Mouse (Mus musculus): ENCODE data around the gene Rnf7.
A peak's percentile ranks its signal among the peaks of the same experiment; 100 is the strongest.
"Not testable (repeated sequence)": the region's sequence is repeated elsewhere in the genome, so short reads cannot be mapped to it uniquely, and the experiment has no call there.

The Rnf7 gene

DNA sequence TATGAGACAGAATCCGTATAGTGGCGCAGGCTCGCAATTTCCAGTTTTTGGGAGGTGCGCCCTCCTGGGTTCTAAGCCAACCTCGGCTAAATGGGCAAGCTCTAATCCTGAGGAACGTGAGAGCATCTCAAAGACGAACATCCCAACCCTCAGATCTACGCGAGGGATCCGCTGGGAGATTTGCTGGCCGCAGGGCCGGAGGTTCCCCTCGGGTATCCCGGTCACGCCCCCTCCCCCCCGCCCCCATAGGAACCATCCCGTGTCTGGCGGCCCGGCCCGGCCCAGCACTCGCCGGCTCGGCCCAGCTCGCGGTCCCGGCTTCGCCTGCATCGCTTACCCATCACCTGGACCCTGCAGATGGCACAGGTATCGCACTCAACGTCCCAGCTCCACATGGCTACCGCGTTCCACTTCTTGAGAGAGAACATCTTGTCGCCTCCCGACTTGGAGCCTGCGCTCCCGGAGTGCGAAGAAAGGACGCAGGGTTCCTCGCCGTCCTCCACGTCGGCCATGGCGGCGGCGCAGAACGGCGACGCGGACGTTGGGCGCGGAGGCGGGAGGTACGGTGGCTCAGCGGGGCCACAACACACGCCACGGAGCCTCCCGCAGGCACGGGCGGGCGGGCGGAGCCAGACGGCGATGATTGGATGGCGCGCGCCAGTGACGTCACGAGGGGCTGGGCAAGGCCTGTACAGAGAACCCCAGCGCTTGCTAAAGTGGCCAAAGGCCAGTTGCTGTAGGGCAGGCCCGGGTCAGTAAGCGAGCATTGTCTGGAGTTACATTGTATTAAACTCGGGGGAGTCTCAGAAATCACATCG is at the start of gene Rnf7:
Rnf7 (minus strand) TSS at position 605 of the 818 bp plus-strand sequence.
- DNase-seq = peak; percentile 97

DNA sequence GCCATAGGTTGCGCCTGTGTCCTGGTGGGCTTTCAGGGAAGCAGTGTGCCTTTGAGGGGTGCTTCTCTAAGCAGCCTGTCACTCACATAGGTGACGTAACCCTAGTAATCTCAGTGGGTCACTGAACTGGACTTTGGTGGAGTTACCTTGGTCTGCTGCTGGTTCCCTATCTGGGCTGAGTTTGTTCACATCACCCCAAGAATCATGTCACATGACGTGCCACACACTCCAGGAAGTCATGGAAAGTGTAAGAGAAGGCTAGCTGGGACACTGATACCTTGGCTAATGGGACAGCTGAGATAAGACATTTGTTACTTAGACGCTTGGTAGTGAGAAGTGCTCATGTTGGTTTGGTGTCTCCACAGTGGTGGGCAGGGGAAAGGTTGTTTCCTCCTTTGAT is 47.5 kb upstream of the Rnf7 start:
- DNase-seq = no peak

- DNase-seq = no peak
Observed at GRCm38 (mm10) chr9:96524972-96525506, 46.6 kb upstream of the Rnf7 start, which contains the start of gene Gm28729. Gene Gm28729 (minus strand): TSS chr9:96525264.

DNA sequence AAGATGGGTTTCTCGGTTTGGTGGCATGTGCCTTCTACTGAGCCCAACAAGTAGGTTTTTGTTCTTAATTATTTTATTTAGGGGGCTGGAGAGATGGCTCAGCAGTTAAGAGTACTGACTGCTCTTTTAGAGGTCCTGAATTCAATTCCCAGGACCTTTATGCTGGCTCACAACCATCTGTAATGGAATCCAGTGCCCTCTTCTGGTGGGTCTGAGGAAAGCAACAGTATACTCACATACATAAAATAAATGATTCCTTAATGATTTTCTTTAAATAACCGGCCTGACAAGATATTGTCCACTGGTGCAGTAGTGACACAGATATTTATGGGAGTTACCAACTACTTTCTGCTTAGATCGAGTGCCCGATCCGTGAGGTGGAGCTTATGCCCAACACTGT is 44.7 kb upstream of the Rnf7 start:
- no peak for DNase-seq

DNA sequence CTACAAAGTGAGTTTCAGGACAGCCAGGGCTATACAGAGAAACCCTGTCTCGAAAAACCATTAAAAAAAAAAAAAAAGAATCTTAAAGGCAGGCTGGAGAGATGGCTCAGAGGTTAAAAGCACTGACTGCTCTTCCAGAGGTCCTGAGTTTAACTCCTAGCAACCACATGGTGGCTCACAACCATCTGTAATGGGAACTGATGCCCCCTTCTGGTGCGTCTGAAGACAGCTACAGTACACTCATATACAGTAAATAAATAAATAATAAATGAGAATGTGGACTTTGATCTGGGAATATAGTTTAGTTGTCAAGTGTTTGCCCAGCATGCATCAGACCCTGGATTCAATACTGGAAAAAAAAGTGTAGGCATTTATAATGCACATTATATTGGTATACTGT is 43.1 kb upstream of the Rnf7 start:
- not testable (repeated sequence) for DNase-seq

GRCm38 (mm10) chr9:96517429-96517828 is 39.0 kb upstream of the Rnf7 start:
- DNase-seq = peak; percentile 44

- DNase-seq = no peak
Observed at GRCm38 (mm10) chr9:96516806-96517205, 38.3 kb upstream of the Rnf7 start.

DNA sequence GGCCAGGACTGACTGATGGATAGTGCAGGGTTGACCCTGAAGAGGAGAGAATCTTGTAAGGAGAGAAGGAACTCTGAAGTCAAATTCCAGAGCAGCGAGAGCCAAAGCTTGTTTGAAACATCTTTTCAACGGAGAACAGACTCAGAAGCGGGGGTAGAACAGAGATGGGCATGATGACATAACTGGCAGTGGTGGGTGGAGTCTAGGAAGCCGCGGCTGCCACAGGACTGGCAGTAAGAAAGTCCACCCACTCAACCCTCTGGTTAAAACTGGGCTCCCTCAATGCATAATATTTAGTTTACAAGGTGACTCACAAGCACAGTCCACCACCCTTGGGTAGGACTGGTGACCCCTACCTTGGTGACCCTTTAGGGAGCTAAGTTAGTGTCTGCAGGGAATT is 37.3 kb upstream of the Rnf7 start:
- DNase-seq = no peak

- DNase-seq = peak; percentile 66
Observed at GRCm38 (mm10) chr9:96514278-96514677, 35.8 kb upstream of the Rnf7 start.

DNA sequence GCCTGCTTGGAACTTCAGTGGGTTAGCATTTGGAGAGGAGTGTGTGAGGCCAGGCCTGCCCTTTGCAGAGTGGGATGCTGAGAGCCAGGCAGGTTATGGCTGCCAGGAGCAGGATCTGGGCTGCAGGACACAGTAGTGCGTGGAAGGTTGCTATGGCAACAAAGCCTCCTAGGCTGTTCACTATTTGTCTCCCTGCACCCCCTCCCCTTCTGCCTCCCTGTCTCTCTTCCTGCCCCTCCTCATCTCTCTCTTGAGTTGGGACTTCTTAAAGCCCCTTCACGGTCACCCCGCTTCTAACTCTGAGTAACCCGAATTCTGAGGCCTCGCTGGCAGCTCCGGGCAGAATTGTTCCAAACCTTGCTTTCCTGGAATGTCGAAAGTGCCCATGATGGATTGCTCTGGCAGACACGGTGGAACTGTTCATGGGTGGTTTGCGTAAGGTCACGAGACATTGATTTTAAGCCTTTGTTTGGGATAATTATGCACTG is 27.6 kb upstream of the Rnf7 start:
- DNase-seq = no peak

- DNase-seq = no peak
Observed at GRCm38 (mm10) chr9:96505156-96505555, 26.7 kb upstream of the Rnf7 start.

DNA sequence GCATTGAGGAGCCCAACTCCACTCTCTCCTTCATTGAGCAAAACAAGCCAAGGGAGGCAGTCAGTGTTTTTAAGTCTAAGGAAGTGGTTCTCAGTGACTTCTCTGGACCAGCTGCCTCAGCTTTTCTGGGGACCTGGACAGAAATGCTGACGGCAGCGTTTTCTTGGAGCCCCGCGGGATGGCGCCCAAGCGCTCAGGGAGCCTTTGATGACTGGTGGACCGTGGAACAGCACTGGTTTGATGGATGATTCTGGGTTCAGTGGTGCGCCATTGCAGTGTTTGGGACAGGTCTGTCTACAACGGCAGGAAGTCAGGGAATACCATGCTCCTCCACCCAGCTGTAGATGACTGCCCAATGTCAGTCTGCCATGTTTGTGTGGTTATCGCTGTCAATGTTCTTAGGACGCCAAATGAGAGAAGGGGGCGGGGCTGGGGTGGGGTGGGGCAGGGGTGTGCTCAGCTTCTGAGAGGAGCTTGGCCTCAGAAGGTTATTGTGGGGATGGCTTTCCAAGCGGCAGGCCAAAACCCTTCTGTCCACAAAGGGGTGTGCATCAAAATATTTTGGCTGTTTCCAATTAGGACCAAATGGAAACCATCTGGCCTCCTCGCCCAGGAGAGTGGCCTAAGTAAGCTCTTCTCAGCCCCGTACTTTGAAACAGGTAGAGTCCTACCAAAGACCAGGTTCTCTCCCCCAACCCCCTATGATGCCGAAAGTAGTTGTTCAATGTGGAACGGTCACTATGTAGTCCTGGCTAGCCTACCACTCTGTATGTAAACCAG is 25.8 kb upstream of the Rnf7 start:
- DNase-seq = no peak

DNA sequence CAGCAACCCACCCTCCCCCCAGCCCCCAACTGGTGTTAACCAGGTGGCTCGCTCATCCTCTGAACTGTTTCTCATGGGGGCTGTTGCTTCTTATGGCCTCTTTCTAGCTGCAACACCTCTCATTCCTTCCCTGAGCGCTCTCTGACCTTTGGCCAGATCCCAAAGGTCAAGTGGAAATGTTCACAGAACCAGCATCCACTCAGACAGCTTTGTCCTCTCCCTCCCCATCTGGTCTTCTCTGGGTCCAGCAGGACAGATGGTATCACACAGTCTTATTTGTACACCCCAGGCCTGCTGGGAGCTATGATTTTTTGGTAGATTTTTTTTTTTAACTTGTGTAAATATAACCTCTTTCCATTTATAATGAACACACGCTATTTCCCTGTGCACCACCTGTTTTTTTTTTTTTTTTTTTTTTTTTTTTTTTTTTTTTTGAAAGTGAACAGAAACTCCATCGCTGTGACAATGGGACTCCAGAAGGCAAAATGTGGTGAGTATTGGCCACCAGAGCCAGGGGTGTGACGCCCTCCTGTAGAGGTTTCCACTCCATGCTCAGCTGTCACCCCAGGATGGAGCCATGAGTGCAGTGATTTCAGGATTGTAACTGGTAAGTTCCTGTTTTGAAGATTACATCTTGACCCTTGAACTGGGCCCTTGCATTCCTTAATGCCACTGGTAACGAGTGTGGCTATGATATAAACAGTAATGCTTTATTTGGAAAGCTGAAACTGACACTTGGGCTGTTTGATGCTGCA is 24.6 kb upstream of the Rnf7 start:
- DNase-seq = no peak

DNA sequence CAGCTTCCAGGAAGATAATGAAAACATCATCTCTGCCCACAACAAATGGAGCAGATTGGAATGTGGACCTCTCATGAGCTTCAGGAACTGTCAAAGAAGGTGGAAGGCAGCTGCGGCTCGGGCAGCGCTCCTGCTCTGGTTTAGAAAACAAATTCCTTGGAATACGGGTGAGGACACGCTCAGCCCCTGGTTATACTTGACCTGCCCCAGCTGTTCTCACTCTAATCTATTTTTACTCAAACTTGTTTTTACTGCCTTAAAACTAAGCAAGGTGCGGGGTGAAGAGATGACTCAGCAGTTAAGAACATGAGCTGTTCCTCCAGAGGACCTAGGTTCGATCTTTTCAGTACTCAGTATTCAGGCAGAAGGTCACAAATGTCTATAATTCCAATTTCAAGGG is 22.7 kb upstream of the Rnf7 start:
- DNase-seq = no peak

DNA sequence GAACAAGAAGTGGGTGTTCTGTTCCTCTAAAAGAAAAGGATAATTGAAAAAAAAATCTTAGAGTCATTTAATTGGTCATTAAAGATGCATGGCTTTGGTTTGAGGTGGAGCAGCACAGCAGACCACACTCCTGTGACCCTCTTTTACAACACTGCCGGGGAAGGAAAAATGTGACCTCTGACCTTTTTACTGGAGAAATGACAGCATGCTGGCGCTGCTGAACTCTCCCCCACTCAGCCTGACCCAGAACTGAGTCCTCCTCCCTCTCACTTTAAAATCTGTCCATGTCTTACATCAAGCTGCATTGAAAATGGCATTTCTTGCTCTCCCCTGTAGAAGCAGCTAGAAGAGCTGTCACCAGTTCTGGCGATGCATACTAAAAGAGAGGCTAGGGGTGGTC is 14.7 kb upstream of the Rnf7 start:
- DNase-seq = no peak

DNA sequence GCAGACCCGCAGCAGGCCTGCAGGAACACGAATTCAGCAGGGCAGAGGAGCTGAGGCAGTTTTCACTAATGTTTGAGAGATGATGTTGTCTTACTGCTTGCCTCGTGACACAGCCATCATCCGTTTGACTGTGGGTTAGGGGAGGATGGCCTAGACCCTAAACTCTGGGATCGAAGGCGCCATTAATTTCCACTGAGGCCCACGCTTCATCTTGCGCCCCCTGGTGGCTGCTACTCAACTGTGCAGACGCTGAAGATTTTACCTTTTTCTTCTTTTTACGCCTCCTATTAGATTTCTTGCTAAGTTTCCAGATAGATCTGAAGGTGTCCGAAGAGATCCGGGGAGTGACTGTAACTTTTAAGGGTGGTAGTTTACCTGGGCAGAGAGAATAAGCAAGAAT is 13.3 kb upstream of the Rnf7 start:
- DNase-seq = peak; percentile 51

GRCm38 (mm10) chr9:96487869-96488268 is 9.4 kb upstream of the Rnf7 start:
- DNase-seq = not testable (repeated sequence)

GRCm38 (mm10) chr9:96483648-96484047 is 5.2 kb upstream of the Rnf7 start:
- no peak for DNase-seq

GRCm38 (mm10) chr9:96483028-96483427 is 4.6 kb upstream of the Rnf7 start:
- no peak for DNase-seq

DNA sequence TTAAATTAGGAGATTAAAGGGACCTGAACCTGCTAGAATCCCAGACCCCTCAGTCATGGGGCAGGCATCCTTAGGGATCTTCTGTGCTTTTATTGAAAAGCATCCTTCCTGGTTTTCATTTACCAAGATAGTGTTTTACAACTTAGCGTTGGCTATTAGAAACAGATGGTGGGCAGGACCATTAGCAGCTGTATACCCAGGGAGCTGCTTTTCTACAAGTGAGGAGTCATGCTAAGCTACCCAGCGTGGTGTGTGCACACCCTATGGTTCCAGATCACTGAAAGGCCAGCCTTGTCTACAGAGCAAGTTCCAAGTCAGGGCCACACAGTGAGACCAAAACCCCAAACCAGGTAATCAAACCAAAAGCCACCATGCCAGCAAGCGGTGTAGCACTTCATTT is 6.1 kb downstream of the Rnf7 start:
- no peak for DNase-seq

DNA sequence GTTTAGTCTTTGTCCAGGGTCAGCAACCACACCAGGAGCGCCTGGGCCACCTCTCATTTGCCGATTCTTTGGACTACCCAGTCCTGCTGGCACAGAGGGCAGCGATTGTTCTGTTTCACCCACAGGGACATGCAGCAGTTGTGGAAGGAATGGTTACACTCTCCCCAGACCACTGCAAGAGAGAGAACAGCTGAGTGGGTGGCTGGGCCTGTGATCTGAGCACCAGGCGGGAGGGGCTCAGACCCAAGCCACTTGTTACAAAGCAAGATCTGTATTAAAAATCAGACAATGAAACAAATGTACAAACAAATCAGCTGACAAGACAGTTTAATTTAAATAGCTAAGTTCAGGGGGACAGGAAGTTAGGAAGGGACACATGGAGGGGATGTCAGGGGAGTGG is 6.8 kb downstream of the Rnf7 start:
- DNase-seq = not testable (repeated sequence)

- DNase-seq = no peak
Observed at GRCm38 (mm10) chr9:96470266-96470974, 8.1 kb downstream of the Rnf7 start.
